Mouse (Mus musculus): ENCODE data around the gene Srebf2.

Srebf2 gene

DNA sequence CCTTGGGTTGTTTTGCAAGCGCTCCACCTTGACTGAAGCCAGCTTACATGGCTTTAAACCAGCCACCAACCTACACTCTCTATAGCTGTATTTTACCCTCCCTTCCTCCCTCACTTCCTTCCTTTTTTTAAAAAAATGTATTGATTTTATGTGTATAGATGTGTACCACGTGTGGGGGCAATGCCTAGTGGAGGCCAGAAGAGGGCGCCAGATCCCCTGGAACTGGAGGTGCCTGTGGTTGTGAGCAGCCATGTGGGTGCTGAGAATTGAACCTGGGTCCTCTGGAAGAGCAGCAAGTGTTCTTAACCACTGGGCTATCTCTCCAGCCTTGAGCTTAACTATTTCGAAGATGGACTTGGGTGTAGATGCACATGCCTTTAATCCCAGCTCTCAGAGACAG is 35.3 kb downstream of the Srebf2 start:
- no peak for DNase-seq (ENCODE audit: low read depth, low spot score)

DNA sequence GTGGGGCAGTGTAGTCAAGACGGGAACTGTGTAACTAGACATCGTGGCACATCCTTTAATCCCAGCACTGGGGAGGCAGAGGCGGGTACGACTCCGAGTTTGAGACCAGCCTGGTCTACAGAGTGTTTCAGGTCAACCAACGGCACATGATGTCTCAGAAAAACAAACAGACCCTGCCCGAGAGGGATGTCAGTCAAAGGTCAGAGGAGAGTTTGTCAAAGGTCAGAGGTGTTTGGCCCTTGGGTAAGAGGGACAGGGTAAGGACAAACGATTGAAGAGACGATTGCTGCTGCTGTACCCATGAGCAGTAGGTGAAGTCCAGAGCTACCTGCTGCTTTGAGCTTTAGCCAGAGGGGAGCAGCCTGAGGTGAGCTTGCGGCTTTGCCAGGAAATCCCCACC is 36.6 kb downstream of the Srebf2 start:
- no peak for DNase-seq (ENCODE audit: low read depth, low spot score)

DNA sequence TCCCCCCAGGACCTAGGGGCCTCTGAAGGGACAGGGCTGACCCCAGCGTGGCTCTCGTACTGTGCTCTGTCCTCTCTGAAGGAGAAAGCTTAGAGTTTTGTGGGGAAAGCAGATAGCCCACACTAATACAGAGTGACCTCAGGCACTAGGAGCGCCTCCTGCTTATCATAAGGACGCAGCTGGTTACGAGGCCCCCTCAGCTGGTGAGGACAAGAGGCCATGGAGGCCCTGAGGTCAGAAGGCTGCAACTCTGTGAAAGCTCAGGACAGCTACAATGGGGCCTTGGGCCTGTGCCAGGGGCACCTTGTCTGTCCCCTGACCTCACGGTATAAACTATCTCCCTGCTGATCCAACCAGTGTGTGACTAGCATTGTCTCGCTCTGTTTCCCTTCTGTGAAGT is 37.2 kb downstream of the Srebf2 start:
- no peak for DNase-seq (ENCODE audit: low read depth, low spot score)

DNA sequence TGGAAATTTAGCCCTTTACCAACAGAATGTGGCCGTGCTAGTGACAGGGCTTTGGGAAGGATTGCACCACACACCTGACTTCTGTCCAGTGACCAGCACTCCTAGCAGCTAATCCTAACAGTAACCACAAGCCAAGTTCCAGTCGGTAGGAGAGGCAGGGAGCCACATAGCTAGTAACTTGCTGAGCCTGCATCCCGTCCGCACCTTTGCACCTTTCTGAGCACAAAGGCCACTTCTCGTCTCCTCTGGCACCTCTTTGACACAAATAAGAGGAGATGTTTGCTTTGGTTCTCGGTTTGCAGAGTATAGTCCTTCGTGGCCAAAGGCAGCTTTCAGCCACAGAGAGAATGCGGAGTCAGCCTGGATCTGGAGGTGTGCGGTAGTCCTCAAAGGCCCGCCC is 37.7 kb downstream of the Srebf2 start:
- no peak for DNase-seq (ENCODE audit: low read depth, low spot score)

DNA sequence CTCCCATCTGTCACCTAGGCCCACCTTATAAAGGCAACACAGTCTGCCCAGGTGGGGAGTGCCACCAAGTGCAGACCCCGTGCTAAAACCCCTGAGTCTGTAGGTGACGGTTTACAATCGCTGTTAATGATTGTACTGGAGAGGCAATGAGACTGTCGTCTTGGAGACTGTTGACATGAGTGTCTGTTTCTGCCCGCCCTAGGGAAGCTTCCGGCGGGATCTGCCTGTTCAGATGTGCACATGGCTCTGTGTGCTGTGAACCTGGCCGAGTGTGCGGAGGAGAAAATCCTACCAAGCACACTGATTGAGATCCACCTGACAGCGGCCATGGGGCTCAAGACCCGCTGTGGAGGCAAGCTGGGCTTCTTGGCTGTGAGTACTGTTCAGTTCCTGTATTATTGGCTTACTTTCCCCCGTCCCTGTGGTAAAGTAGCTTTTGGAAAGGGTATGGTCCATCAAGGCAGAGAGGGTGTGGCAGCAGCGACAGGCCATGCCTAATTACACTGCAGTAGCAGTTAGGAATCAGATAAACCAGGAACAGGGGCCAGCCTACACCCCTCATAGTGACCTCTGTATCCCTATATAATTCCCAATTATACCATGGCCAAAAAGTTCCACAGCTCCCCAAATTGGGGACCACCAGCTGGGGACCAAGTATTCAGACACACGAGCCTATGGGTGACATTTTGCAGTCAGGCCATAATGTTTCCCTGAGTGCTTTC is 38.2 kb downstream of the Srebf2 start:
- DNase-seq (ENCODE audit: low read depth, low spot score): no peak

DNA sequence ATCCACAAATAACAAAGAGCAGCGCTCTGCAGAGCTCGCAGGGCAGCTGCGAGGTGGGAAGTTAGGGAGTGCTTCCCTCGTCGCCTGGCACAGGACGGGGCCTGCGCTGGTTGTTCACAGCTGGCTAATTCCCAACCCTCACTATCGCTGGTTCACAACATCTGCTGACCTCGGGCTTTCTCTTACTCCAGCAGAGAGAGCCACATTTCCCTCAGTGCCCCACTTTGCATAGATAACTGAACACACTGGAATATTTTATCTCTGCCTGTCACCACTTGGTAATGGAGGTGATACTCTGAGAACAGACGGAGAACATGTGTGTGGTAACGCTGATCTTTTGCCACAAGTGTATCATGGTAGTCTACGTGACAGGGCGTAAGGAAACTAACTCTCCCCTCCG is 39.1 kb downstream of the Srebf2 start:
- no peak for DNase-seq (ENCODE audit: low read depth, low spot score)

DNA sequence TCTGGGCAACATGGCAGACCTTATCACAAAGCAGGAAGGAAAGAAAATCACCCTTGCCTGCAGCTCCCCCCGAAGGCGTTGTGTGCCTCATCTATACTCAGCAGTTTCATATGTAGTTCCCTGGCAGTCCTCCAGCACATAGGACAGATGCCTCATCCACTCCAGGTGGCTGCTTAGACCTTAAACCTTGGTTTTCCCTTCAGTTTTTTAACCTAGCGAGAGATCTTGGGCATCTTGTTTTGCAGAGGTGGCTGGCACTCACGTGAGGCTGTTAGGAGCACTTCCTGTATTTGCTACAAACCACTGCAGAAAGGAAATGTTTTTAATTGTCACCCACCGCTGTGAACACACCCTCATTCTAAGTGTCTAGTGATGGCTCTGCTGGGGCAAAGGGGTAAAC is 40.0 kb downstream of the Srebf2 start:
- DNase-seq (ENCODE audit: low read depth, low spot score): no peak

DNA sequence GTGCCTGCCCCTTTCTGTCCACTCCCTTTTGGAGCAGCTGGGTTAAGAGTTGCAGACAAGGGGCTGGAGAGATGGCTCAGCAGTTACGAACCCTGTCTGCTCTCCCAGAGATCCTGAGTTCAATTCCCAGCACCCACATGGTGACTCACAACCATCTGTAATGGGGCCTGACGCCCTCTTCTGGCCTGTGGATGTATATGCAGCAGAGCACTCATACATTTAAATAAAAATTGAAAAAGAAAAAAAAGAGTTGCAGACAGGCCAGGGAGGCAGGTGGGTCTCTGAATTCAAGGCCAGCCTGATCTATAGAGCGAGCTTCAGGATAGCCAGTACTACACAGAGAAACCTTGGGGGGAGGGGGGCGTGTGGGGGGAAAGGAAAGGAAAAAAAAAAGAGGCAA is 40.4 kb downstream of the Srebf2 start:
- DNase-seq (ENCODE audit: low read depth, low spot score): no peak

DNA sequence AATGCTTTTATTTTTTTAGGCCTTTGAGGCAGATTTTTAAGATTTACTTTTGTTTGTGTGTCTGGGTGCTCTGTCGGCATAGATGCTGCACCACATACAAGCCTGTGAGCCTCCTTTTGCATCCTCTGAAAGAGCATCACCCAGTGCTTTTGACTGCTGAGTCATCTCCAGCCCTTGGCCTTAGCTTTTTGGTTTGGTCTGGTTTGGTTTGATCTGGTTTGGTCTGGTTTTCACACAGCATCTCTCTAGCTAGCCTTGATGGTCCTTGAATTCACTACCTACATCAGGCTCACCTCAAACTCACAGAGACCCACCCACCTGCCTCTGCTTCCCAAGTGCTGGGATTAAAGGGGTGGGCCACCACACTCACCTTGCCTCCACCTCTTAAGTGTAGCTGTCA is 40.9 kb downstream of the Srebf2 start:
- no peak for DNase-seq (ENCODE audit: low read depth, low spot score)

DNA sequence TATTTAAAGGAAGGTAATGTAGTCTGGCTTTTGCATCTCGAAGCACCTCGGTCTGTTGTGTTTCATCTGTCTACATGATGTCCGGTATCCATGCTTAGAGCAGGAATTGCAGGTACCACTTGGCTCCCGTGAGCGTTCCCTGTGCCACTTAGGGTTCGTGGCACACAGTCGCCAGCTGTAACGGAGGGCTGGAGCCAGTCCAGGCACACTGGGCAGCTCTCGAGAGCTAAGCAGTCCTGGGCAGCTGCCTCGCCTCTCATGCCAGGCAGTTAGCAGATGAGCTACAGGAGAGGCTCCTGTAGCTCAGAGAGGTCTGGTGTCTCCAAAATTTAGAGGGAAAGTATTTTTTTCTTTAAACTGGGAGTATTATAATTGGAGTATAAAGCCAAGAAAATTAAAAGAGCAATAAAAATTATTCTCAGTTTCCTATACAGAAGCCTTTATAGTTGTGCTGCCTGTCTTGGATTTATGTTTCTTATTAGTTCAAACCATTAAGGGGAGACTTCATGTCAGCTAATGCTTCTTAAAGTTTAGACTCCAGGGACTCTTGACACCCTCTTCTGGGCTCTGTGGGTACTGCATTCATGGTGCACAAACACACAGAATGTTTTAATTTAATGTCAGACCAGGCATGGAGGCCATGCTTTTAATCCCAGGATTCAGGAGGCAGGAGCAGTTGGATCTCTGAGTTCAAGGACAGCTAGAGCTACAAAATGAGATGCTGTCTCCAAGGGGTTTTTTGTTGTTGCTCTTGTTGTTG is 41.7 kb downstream of the Srebf2 start:
- peak; percentile 56 for DNase-seq (ENCODE audit: low read depth, low spot score)

DNA sequence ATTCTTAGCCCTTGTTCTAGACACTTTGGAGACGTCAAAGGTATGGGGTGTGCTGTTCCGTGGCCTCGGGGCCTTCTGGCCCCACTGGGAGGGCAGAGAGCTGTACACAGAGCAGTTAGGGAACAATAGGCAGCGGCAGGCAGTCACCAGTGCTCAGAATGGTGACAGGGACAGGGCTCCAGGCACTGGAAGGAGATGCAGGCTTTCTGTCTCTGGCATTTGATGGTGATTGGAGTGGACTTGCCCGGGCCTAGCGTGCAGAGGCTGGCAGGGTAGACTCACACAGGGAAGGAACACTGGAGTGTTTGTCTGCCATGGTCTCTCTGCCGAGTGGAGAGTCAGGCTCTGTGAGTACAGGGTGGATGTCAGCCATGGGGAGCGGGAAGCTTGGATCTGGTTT is 45.6 kb downstream of the Srebf2 start:
- no peak for DNase-seq (ENCODE audit: low read depth, low spot score)

DNA sequence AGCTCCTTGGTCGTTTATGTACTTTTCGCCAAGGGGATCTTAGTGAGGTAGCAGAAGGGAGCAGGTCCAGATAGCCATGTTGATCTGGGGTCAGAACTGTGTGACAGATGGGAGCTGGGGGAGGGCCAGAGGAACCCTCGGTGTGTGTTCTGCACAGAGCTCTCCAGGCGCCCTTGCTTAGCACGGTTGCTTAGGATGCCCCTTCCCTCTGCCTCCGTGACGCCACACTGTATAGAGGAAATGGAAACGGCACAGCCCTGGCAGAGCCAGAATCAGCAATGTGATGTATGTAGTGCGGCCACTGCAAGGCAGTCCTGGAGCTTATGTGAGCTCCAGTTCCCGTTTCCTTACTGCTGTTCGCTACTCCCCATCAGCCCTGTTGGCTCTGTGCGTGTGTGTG is 49.3 kb downstream of the Srebf2 start:
- no peak for DNase-seq (ENCODE audit: low read depth, low spot score)

DNA sequence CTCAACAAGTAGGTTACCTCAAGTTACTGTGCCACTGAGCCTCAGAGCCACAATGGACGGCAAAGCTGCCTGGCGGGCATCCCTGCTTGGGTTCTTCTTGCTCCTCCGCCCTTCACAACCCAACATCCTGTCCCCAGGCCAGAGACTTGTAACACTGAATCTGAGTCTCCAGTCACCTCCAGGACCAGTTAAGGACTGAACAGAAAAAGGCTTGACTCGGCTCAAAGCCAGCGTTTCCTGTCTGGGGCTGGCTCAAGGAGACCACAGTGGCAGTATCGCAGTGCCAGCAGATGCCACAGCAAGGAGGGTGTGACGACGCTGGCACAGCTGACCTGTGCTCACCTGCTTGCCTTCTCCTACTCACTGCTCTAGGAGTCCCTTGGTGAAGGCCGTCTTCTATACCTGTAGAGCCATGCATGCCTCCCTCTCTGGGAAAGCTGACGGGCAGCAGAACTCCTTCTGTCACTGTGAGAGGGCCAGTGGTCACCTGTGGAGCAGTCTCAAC is 50.3 kb downstream of the Srebf2 start:
- no peak for DNase-seq (ENCODE audit: low read depth, low spot score)

DNA sequence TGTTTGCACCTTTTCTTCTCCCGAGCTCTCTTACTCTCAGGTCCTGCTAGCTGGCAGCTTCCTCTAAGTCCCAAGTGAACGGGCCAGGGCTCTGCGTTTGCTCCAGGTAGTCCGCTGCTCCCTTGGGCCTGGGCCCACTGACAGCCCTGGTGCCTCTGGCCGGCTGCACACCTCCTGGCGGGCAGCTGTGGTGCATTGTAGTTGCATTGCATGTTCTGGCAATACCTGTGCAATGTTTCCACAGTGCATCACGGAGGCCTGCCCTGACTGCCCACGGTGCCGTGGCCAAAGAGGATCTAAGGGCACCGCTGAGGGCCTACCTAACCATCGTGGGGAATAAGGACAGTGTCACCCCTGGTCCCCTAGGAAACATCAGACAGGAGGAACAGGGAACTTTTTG is 51.0 kb downstream of the Srebf2 start:
- DNase-seq (ENCODE audit: low read depth, low spot score): no peak

DNA sequence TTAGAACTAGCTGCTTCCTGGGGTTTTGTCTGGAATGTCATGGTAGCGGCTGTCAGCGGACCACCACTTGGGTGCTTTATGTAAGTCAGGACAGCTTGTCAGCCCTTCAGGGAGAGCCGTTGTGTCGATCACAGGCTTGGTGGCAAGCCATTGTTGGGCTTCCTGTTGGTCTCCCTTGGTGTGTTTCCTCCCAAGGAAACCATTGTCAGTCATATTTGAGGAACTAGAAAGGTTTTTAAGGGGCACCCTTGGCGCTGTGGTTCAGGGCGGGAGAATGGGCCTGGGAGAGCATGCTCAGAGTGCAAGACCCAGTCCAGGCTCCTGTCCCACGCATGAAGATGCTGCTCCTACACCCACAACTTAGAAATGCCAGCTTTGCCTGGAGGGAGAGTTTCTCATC is 51.4 kb downstream of the Srebf2 start:
- DNase-seq (ENCODE audit: low read depth, low spot score): no peak

DNA sequence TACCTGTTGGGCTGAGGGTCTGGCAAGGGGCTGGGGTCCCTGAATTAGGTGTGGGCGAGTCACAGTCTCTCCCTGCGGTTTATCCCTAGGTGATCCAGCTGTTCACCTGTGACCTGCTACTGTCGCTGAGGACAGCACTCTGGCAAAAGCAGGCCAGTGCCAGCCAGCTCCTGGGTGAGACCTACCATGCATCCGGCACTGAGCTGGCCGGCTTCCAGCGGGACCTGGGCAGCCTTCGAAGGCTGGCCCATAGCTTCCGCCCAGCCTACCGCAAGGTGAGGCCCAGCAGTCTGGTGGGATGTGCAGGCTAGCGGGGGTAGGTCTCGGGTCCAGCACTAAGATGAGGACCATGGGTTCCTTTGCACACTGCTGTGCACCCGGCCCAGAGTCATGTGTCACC is 52.6 kb downstream of the Srebf2 start:
- DNase-seq (ENCODE audit: low read depth, low spot score): no peak

DNA sequence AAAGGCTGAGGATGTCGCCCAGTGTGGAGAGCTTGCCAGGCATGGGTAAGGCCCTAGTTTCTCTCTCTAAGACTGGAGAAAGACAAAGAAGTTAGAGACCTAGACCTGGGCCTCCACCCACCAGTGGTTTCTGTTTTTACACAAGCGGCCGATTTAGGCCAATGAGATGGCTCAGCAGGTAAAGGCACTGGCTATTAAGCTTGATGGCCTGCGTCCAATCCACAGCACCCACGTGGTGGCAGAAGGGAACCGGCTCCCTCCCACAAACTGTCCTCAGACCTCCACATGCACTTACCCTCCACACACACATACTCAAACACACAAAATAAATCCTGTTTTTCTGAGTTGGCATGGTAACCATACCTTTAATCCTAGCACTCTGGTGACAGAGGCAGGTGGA is 55.1 kb downstream of the Srebf2 start:
- DNase-seq (ENCODE audit: low read depth, low spot score): no peak

DNA sequence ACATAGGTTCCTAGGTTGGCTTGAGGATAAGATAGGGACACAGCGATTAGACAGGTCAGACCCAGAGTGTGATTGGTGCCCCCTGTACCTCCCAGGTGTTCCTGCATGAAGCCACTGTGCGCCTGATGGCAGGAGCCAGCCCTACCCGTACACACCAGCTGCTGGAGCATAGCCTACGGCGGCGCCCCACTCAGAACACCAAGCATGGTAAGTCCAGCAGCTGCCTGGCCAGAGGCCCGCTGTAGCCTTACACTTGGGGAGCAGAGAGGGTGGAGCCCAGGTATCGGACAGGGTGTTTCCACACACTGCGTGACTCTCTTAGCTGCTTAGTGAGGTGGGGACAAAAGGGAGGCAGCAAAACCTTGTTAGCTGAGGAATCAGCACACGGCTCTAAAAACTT is 56.1 kb downstream of the Srebf2 start:
- no peak for DNase-seq (ENCODE audit: low read depth, low spot score)

DNA sequence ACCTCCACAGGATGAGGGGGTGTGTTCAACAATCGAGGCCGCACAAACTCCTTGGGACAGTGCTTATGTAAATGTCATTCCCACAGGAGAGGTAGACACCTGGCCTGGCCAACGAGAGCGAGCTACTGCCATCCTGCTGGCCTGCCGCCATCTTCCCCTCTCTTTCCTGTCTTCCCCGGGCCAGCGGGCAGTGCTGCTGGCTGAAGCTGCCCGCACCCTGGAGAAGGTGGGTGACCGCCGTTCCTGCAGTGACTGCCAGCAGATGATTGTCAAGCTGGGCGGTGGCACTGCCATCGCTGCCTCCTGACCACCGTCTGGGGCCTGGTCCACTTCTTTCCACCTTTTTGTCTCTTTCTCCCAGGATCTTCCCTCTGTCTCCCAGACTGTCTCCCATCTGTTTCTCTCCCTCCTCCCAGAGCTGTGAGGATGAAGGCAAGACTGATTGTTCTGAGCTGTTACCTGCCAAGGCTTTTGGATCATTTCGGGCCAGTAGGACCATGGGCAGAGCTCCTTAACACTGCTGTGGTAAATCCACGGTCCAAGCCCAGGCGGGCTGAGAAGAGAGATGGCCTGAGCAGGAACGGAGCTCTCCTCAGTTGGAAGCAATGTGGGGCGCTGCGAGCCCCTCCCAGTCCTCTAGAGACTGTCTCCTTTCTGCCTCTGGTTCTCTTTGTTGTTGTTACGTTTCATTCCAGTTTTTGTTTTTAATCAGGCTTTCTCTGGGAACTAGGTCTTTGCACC is 56.8 kb downstream of the Srebf2 start:
- no peak for DNase-seq (ENCODE audit: low read depth, low spot score)

DNA sequence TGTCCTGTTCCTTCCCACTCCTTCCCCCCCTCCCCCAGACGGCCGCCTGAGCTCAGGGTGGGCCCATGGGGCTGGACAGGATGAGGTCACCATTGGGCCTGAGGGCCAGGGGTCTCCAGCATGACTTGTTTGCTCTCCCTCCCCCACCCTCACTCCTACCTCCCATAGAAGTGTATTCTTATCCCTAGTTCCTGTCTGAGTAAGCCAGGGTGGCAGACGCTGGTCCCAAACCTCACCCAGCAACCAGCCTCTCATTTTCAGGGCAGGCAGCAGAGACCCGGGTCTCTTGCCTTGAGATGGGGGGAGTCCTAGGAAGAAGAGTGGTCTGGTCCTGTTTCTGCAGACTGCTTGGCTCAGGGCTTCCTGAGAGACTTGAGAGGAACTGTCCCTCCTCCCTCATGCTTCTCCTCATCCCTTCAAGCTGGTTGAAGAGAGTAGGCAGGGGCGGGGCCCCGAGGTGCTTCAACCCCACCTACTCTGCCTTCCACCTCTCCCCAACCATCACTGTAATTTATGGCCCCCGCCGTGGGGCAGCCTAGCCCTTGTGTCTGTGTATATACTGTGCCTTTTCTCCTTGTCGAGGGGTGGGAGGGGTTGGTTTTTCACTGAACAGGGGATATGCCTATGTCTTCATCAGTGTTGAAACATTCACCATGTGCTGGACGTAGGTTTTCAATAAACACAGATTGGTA is 57.8 kb downstream of the Srebf2 start:
- no peak for DNase-seq (ENCODE audit: low read depth, low spot score)

DNA sequence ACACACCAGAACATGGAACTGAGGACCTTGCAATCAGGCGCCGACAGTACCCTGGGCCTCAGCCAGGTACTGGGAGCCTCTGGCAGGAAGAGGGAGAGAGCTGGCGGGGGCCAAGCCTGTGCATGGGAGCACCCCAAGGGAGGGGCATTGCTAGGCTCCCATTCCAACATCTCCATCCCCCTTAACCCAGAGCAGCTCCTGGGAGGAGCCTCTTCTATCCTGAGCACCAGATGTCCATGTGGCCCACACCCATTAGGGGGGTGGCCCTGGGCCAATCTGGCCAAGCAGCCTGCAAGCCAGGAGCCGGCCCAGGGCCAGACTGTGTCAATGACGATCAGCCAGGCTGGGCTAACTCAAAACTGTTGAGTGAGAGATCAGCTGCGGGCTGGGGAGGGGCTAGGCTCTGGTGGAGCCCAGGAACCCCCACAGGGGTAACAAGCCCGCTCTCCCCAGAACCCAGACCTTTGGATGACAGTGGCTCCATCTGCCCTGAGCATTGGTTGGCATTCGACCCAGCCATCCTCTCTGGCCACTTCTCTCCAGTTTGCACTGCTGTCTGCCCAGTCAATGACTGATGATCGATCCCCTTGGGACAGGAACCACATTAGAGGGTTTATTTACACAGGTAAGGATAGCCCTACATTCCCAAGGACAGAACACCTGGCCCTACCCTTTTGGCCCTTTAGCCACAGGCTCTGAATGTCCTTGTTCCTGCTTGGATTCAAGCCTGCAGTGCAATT is 59.6 kb downstream of the Srebf2 start:
- DNase-seq (ENCODE audit: low read depth, low spot score): no peak
